Mouse (Mus musculus) heart, embryonic 12.5 days (tissue): ENCODE measurements around the gene Usp38. TPM values are rescaled to one million over a fixed set of nuclear protein-coding genes. Genes with fewer than 3 reads are reported as not detected.

ENCODE experiments used
- polyA plus RNA-seq: library from polyadenylated mRNA; unstranded; fragments of >200 nt; fragmentation: Nextera tagmentation; extraction: Ambion mirVana; gene quantifications from 2 replicates; pipeline ENCODE4 v1.2.1, GENCODE M21; 2016

The Usp38 gene
- polyA plus RNA-seq, 1 experiment from 2014 or later, result 21.5 TPM

Other genes starting within 250 kb of the Usp38 start
- gene Gab1, start 134.4 kb downstream of the Usp38 start, polyA plus RNA-seq, result 42.5 and 44.8 TPM in 2 replicates